Mouse (Mus musculus) megakaryocyte, embryonic 14.5 days (primary cell): ENCODE data around the gene March5.
"Not testable (repeated sequence)": the region's sequence is repeated elsewhere in the genome, so short reads cannot be mapped to it uniquely, and the experiment has no call there.

ENCODE experiments used
- FLI1 ChIP-seq: IDR thresholded peaks from 2 replicates; pipeline ENCODE4 v1.6.1; 2012; ENCODE audit warnings: low read length, inconsistent platforms, mixed read lengths
- GATA1 ChIP-seq: IDR thresholded peaks from 3 replicates; pipeline ENCODE4 v1.6.1; 2012; ENCODE audit warnings: mixed read lengths, low read length, inconsistent platforms, borderline replicate concordance

- not testable (repeated sequence) for TF ChIP-seq GATA1, FLI1
Observed at GRCm38 (mm10) chr19:37205155-37205554, 2.2 kb upstream of the March5 start.
